Mouse (Mus musculus): Measurements from ENCODE around the gene Atp5j. TPM values are rescaled to one million over a fixed set of nuclear protein-coding genes. Genes with fewer than 3 reads are reported as not detected.

Gene Atp5j
- polyA plus RNA-seq, 1 experiment from 2014 or later = 818 TPM

- no peak overlapping the region for H3K27ac ChIP-seq (ENCODE audit: low read depth, low read length)
- DNase-seq (ENCODE audit: low spot score) = no peak
- WGBS = 91% methylated on average over 8 of the region's 8 CpGs
- H3K4me2 ChIP-seq (ENCODE audit: low read depth) = no peak overlapping the region
- H3K36me3 ChIP-seq (ENCODE audit: control insufficient read depth, insufficient read depth, low read length) = no peaks in the 10 kb centered on the region
- no peak for ATAC-seq (ENCODE audit: insufficient read depth, low FRiP score, low TSS enrichment)
- H3K9me3 ChIP-seq (ENCODE audit: control insufficient read depth, low read length) = no peaks in the 10 kb centered on the region
- H3K4me3 ChIP-seq (ENCODE audit: low read depth, low read length) = no peak overlapping the region
- no peaks in the 10 kb centered on the region for H3K27me3 ChIP-seq (ENCODE audit: control insufficient read depth, insufficient read depth, low read length)
- no peak overlapping the region for H3K9ac ChIP-seq (ENCODE audit: low read length)
- H3K4me1 ChIP-seq (ENCODE audit: control insufficient read depth, insufficient read depth, low read length) = no peaks in the 10 kb centered on the region
Observed at GRCm38 (mm10) chr16:84864656-84865055, 29.2 kb upstream of the Atp5j start.

GRCm38 (mm10) chr16:84853492-84853891 lies 18.1 kb upstream of the Atp5j start:
- peaks cover 8% of the 10 kb centered on the region for H3K36me3 ChIP-seq (ENCODE audit: control insufficient read depth, insufficient read depth, low read length)
- 97% methylated on average over 6 of the region's 6 CpGs for WGBS
- H3K4me2 ChIP-seq (ENCODE audit: low read depth) = no peak overlapping the region
- ATAC-seq (ENCODE audit: insufficient read depth, low FRiP score, low TSS enrichment) = no peak
- H3K4me3 ChIP-seq (ENCODE audit: low read depth, low read length) = no peak overlapping the region
- no peaks in the 10 kb centered on the region for H3K4me1 ChIP-seq (ENCODE audit: control insufficient read depth, insufficient read depth, low read length)
- no peak for DNase-seq (ENCODE audit: low spot score)
- no peak overlapping the region for H3K9ac ChIP-seq (ENCODE audit: low read length)
- no peaks in the 10 kb centered on the region for H3K9me3 ChIP-seq (ENCODE audit: control insufficient read depth, low read length)
- no peaks in the 10 kb centered on the region for H3K27me3 ChIP-seq (ENCODE audit: control insufficient read depth, insufficient read depth, low read length)
- H3K27ac ChIP-seq (ENCODE audit: low read depth, low read length) = no peak overlapping the region

- H3K4me3 ChIP-seq (ENCODE audit: low read depth, low read length) = no peak overlapping the region
- H3K4me2 ChIP-seq (ENCODE audit: low read depth) = no peak overlapping the region
- no peaks in the 10 kb centered on the region for H3K9me3 ChIP-seq (ENCODE audit: control insufficient read depth, low read length)
- WGBS = 89% methylated on average over 2 of the region's 2 CpGs
- ATAC-seq (ENCODE audit: insufficient read depth, low FRiP score, low TSS enrichment) = no peak
- H3K27me3 ChIP-seq (ENCODE audit: control insufficient read depth, insufficient read depth, low read length) = no peaks in the 10 kb centered on the region
- peaks cover 3% of the 10 kb centered on the region for H3K4me1 ChIP-seq (ENCODE audit: control insufficient read depth, insufficient read depth, low read length)
- no peak for DNase-seq (ENCODE audit: low spot score)
- peaks cover 2% of the 10 kb centered on the region; the same call in 1 of the 2 replicates for H3K36me3 ChIP-seq (ENCODE audit: control insufficient read depth, insufficient read depth, low read length)
- no peak overlapping the region for H3K27ac ChIP-seq (ENCODE audit: low read depth, low read length)
- no peak overlapping the region for H3K9ac ChIP-seq (ENCODE audit: low read length)
Observed at GRCm38 (mm10) chr16:84838576-84838975, 3.2 kb upstream of the Atp5j start.

- H3K4me2 ChIP-seq (ENCODE audit: low read depth) = peak overlapping the region; percentile 82
- 8% methylated on average over 27 of the region's 29 CpGs for WGBS
- H3K27me3 ChIP-seq (ENCODE audit: control insufficient read depth, insufficient read depth, low read length) = no peaks in the 10 kb centered on the region
- peaks cover 2% of the 10 kb centered on the region; the same call in 1 of the 2 replicates for H3K36me3 ChIP-seq (ENCODE audit: control insufficient read depth, insufficient read depth, low read length)
- H3K9ac ChIP-seq (ENCODE audit: low read length) = peak overlapping the region; percentile 88
- DNase-seq (ENCODE audit: low spot score) (peak; percentile 54), ATAC-seq (ENCODE audit: insufficient read depth, low FRiP score, low TSS enrichment) (peak; percentile 7)
- H3K4me1 ChIP-seq (ENCODE audit: control insufficient read depth, insufficient read depth, low read length) = peaks cover 3% of the 10 kb centered on the region
- H3K9me3 ChIP-seq (ENCODE audit: control insufficient read depth, low read length) = no peaks in the 10 kb centered on the region
- H3K4me3 ChIP-seq (ENCODE audit: low read depth, low read length) = peak overlapping the region; percentile 74
- peak overlapping the region; percentile 86 for H3K27ac ChIP-seq (ENCODE audit: low read depth, low read length)
Observed at GRCm38 (mm10) chr16:84835823-84836743, 658 bp upstream of the Atp5j start.

GRCm38 (mm10) chr16:84834745-84835440 lies 532 bp downstream of the Atp5j start, which contains the start of gene Gabpa:
Gene Gabpa, plus strand, starts transcription at chr16:84834925.
- H3K4me2 ChIP-seq (ENCODE audit: low read depth) = peak within 1 kb of the TSS; percentile 82
- H3K27me3 ChIP-seq (ENCODE audit: control insufficient read depth, insufficient read depth, low read length) = no peaks in the 10 kb centered on the region
- peaks cover 3% of the 10 kb centered on the region for H3K4me1 ChIP-seq (ENCODE audit: control insufficient read depth, insufficient read depth, low read length)
- H3K36me3 ChIP-seq (ENCODE audit: control insufficient read depth, insufficient read depth, low read length) = peaks cover 2% of the 10 kb centered on the region; the same call in 1 of the 2 replicates
- peak; percentile 97 for ATAC-seq (ENCODE audit: insufficient read depth, low FRiP score, low TSS enrichment)
- WGBS = under 1% methylated on average over 52 of the region's 52 CpGs
- peak within 1 kb of the TSS; percentile 88 for H3K9ac ChIP-seq (ENCODE audit: low read length)
- H3K27ac ChIP-seq (ENCODE audit: low read depth, low read length) = peak within 1 kb of the TSS; percentile 86
- H3K9me3 ChIP-seq (ENCODE audit: control insufficient read depth, low read length) = no peaks in the 10 kb centered on the region
- H3K4me3 ChIP-seq (ENCODE audit: low read depth, low read length) = peak within 1 kb of the TSS; percentile 74
- peak; percentile 94 for DNase-seq (ENCODE audit: low spot score)

- Histone ChIP-seq H3K4me2 (ENCODE audit: low read depth) (peak overlapping the region; percentile 82), H3K4me1 (ENCODE audit: control insufficient read depth, insufficient read depth, low read length) (peaks cover 3% of the 10 kb centered on the region), H3K36me3 (ENCODE audit: control insufficient read depth, insufficient read depth, low read length) (no peaks in the 10 kb centered on the region), H3K9ac (ENCODE audit: low read length) (peak overlapping the region; percentile 88), H3K27ac (ENCODE audit: low read depth, low read length) (peak overlapping the region; percentile 86), H3K9me3 (ENCODE audit: control insufficient read depth, low read length) (no peaks in the 10 kb centered on the region), H3K4me3 (ENCODE audit: low read depth, low read length) (peak overlapping the region; percentile 74), H3K27me3 (ENCODE audit: control insufficient read depth, insufficient read depth, low read length) (no peaks in the 10 kb centered on the region)
- DNase-seq (ENCODE audit: low spot score) = no peak
- under 1% methylated on average over 22 of the region's 22 CpGs for WGBS
- no peak for ATAC-seq (ENCODE audit: insufficient read depth, low FRiP score, low TSS enrichment)
Observed at GRCm38 (mm10) chr16:84834344-84834743, 1.1 kb downstream of the Atp5j start.

GRCm38 (mm10) chr16:84832736-84833135 lies 2.7 kb downstream of the Atp5j start:
- no peaks in the 10 kb centered on the region for H3K9me3 ChIP-seq (ENCODE audit: control insufficient read depth, low read length)
- H3K4me3 ChIP-seq (ENCODE audit: low read depth, low read length) = no peak overlapping the region
- WGBS = 96% methylated on average over 5 of the region's 5 CpGs
- DNase-seq (ENCODE audit: low spot score) (no peak), ATAC-seq (ENCODE audit: insufficient read depth, low FRiP score, low TSS enrichment) (no peak)
- H3K9ac ChIP-seq (ENCODE audit: low read length) = no peak overlapping the region
- H3K27ac ChIP-seq (ENCODE audit: low read depth, low read length) = no peak overlapping the region
- H3K36me3 ChIP-seq (ENCODE audit: control insufficient read depth, insufficient read depth, low read length) = no peaks in the 10 kb centered on the region
- no peaks in the 10 kb centered on the region for H3K27me3 ChIP-seq (ENCODE audit: control insufficient read depth, insufficient read depth, low read length)
- H3K4me2 ChIP-seq (ENCODE audit: low read depth) = no peak overlapping the region
- H3K4me1 ChIP-seq (ENCODE audit: control insufficient read depth, insufficient read depth, low read length) = peaks cover 3% of the 10 kb centered on the region

- H3K4me3 ChIP-seq (ENCODE audit: low read depth, low read length) = no peak overlapping the region
Observed at GRCm38 (mm10) chr16:84831696-84832095, 3.7 kb downstream of the Atp5j start.

More at GRCm38 (mm10) chr16:84831696-84832095, 3.7 kb downstream of the Atp5j start:
- Histone ChIP-seq H3K9ac (ENCODE audit: low read length) (no peak overlapping the region), H3K27ac (ENCODE audit: low read depth, low read length) (no peak overlapping the region), H3K9me3 (ENCODE audit: control insufficient read depth, low read length) (no peaks in the 10 kb centered on the region), H3K27me3 (ENCODE audit: control insufficient read depth, insufficient read depth, low read length) (no peaks in the 10 kb centered on the region), H3K4me1 (ENCODE audit: control insufficient read depth, insufficient read depth, low read length) (peaks cover 3% of the 10 kb centered on the region), H3K36me3 (ENCODE audit: control insufficient read depth, insufficient read depth, low read length) (no peaks in the 10 kb centered on the region), H3K4me2 (ENCODE audit: low read depth) (no peak overlapping the region)
- no peak for ATAC-seq (ENCODE audit: insufficient read depth, low FRiP score, low TSS enrichment)
- WGBS = 94% methylated on average over 5 of the region's 5 CpGs
- no peak for DNase-seq (ENCODE audit: low spot score)
